Mouse (Mus musculus) midbrain, embryonic 15.5 days (tissue): Measurements from ENCODE around the gene Taar8c. TPM values are rescaled to one million over a fixed set of nuclear protein-coding genes. Genes with fewer than 3 reads are reported as not detected.
"Not testable (repeated sequence)": the region's sequence is repeated elsewhere in the genome, so short reads cannot be mapped to it uniquely, and the experiment has no call there.

Experiments
- ATAC-seq: fragments of 200-750 bp; cut with Nextera tagmentation; replicated peaks from 2 replicates; pipeline ENCODE4 v1.8.0; 2017; ENCODE audit warnings: moderate TSS enrichment
- H3K27ac ChIP-seq: fragments of 300-500 bp; sonication (generic); 2 replicates; pipeline ENCODE4 v1.5.1; 2015; ENCODE audit warnings: mild to moderate bottlenecking, inconsistent platforms
- H3K27me3 ChIP-seq: fragments of 300-500 bp; sonication (generic); replicated peaks from 2 replicates; pipeline ENCODE4 v1.6.1; 2015; ENCODE audit warnings: inconsistent platforms
- H3K36me3 ChIP-seq: fragments of 300-500 bp; sonication (generic); replicated peaks from 2 replicates; pipeline ENCODE4 v1.6.1; 2015; ENCODE audit warnings: inconsistent platforms
- H3K4me1 ChIP-seq: fragments of 300-500 bp; sonication (generic); 2 replicates; pipeline ENCODE4 v1.6.1; 2015; ENCODE audit warnings: inconsistent platforms
- H3K4me2 ChIP-seq: fragments of 300-500 bp; sonication (generic); 2 replicates; pipeline ENCODE4 v1.6.1; 2015; ENCODE audit warnings: inconsistent platforms, mild to moderate bottlenecking, moderate library complexity
- H3K4me3 ChIP-seq: fragments of 300-500 bp; sonication (generic); 2 replicates; pipeline ENCODE4 v1.5.1; 2015; ENCODE audit warnings: mild to moderate bottlenecking, inconsistent platforms
- H3K9ac ChIP-seq: fragments of 300-500 bp; sonication (generic); 2 replicates; pipeline ENCODE4 v1.6.1; 2015; ENCODE audit warnings: mild to moderate bottlenecking, inconsistent platforms
- H3K9me3 ChIP-seq: fragments of 300-500 bp; sonication (generic); 2 replicates; pipeline ENCODE4 v1.6.1; 2016; ENCODE audit warnings: inconsistent platforms
- WGBS: fragments of 180-500 bp; shearing (Covaris S2); methylation state at CpG from one replicate; pipeline ENCODE4 v1.1.7; 2015; ENCODE audit warnings: mixed read lengths; 5-methylcytosine and 5-hydroxymethylcytosine counted together
- polyA plus RNA-seq: library from polyadenylated mRNA; unstranded; fragments of >200 nt; fragmentation: Nextera tagmentation; extraction: Ambion mirVana; gene quantifications from 2 replicates; pipeline ENCODE4 v1.2.1, GENCODE M21; 2015

Taar8c gene
- polyA plus RNA-seq, result not detected in 2 replicates

DNA sequence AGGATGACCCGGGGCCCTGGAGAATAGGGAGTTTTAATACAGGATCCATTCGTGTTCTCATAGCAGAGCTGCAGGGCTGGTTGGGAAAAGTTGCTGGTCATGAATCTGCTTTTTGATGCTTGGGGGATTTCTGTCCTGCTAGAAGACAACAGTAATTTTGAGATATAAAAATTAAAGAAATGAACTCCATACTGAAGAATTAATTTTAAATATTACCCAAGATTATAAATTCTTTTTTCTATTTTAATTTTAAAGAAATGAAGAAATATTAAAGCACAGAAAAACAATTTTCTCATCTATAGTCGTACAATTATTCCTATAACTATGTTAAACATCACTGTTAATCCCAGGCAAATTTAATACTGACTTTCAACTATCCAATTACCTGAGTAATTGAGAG is at the start of gene Taar8c:
Taar8c (minus strand) TSS at position 101 of the 400 bp plus-strand sequence.
- WGBS, result 83% methylated on average over 1 of the region's 3 CpGs
- H3K4me3 ChIP-seq, ATAC-seq, H3K27me3 ChIP-seq, H3K36me3 ChIP-seq, H3K4me2 ChIP-seq, H3K27ac ChIP-seq, H3K9ac ChIP-seq, H3K4me1 ChIP-seq, H3K9me3 ChIP-seq: not testable (repeated sequence)

DNA sequence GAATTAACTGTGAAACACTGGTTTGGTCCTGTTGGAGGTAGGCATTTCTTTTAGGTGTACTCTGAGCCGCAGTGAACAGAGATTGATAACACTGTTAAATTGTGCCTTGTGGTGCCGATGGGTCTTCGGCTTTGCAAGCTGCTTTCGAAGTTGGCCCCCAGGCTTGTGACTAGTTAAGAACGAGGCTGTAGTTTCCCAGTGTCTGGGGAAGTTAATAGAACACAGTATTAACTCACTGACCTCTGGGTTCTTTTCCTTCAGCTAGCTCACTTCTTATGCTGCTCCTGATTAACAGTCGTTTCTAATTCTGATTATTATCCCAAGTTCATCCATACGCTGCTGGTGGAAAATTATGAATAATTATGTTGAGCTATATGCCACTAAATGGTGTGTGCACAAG is 48.4 kb upstream of the Taar8c start:
- ATAC-seq, result no peak
- Histone ChIP-seq H3K4me2 (peak overlapping the region; percentile 56), H3K27ac (no peak overlapping the region), H3K27me3 (no peaks in the 10 kb centered on the region), H3K9me3 (no peaks in the 10 kb centered on the region), H3K36me3 (peaks cover under 1% of the 10 kb centered on the region; the same call in 1 of the 2 replicates), H3K4me3 (peak overlapping the region; percentile 95), H3K9ac (peak overlapping the region; percentile 90; the same call in 1 of the 2 replicates), H3K4me1 (peaks cover 31% of the 10 kb centered on the region)
- WGBS, result 48% methylated on average over 7 of the region's 7 CpGs

DNA sequence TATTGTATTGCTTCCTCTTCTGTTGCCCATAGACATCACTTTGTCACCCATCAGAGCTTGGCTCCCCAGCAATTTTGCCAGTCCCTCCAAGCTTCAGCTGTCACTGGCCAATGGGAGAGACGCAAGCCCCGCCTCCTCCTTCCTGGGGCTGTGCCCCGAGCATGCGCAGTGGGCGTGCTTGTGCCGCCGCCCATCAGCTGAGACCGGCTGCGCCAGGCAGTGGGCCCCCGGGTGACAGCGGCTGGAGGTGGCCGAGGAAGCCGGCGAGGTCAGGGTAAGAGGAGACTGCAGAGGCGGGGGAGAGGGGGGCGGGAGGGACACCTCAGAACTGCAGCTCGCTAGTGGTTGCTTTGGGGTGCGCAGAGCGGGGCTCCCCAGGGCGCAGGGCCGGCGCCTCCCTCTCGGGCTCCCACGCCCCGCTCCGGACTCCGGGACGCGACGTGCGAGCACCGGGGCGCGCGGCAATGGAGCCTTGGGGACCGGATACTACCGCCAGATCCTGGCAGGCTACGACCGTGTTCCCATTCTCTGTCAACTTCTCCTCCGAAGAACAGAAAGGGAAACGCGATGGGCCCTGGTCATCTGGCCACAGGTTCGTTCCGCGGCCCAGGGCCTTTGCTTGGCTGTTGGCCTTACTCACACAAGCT is 47.5 kb upstream of the Taar8c start, which contains the start of gene Stx7:
Stx7 (plus strand) TSS at position 168 of the 647 bp plus-strand sequence.
- Histone ChIP-seq H3K27me3 (no peaks in the 10 kb centered on the region), H3K4me1 (peaks cover 31% of the 10 kb centered on the region), H3K27ac (peak within 1 kb of the TSS; percentile 76), H3K9ac (peak within 1 kb of the TSS; percentile 90), H3K36me3 (no peaks in the 10 kb centered on the region), H3K4me3 (peak within 1 kb of the TSS; percentile 95), H3K4me2 (peak within 1 kb of the TSS; percentile 56), H3K9me3 (no peaks in the 10 kb centered on the region)
- WGBS, result 0% methylated on average over 44 of the region's 45 CpGs
- ATAC-seq, result peak; percentile 98

DNA sequence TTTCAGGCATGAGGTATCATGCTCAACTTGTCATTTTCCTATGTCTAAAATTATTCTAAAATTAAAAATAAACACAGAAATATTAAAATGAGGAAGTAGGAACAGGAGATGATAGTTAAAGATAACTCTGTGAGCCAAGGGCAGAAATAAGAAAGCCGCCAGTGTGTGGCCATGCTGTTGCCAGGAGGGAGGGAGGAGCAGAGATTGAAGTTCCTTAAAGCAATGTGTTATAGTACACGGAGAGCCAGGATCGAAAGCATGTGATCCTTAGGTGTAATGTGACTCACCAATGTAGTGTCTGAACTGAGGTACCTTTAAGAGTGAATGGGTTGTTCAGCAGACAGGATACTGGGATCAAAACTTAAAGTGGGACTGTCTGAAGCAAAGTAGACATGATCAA is 41.0 kb upstream of the Taar8c start:
- ATAC-seq, result no peak
- no peaks in the 10 kb centered on the region for H3K9me3 ChIP-seq
- no peaks in the 10 kb centered on the region for H3K36me3 ChIP-seq
- H3K27ac ChIP-seq, result no peak overlapping the region
- H3K4me2 ChIP-seq, result no peak overlapping the region
- no peak overlapping the region for H3K4me3 ChIP-seq
- no peaks in the 10 kb centered on the region for H3K27me3 ChIP-seq
- WGBS, result 87% methylated on average over 3 of the region's 3 CpGs
- no peaks in the 10 kb centered on the region for H3K4me1 ChIP-seq
- no peak overlapping the region for H3K9ac ChIP-seq

DNA sequence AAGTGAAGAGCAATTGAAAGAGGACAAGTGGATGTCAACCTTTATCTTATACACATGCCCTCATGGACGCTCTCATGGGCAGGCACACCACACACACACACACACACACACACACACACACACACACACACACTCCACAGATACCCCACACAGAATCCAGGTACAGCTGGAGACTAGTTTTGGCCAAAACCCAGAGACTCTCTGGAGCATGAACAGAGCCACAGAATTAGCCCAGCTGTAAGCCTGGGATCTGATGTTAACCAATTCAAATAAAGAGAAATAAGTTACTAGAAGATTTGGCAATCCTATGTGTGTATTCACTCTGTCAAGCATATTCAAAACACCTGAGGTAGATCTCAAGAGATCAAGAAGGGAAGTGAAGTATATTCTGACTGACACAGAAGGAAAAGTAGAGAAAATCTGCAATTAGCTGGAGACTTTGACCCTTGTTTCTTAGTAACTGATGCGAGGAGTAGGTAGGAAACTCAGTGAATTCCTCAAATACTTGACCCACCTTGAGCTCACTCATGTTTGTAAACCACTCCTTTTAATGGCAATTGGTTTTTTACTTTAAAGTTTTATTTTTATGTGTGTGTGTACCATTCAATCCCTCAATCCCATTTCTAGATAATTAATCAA is 37.0 kb upstream of the Taar8c start:
- Histone ChIP-seq H3K27ac (no peak overlapping the region), H3K4me3 (no peak overlapping the region), H3K9me3 (no peaks in the 10 kb centered on the region), H3K9ac (no peak overlapping the region), H3K4me1 (no peaks in the 10 kb centered on the region), H3K27me3 (no peaks in the 10 kb centered on the region), H3K4me2 (no peak overlapping the region), H3K36me3 (no peaks in the 10 kb centered on the region)
- 82% methylated on average over 2 of the region's 2 CpGs for WGBS
- no peak for ATAC-seq

DNA sequence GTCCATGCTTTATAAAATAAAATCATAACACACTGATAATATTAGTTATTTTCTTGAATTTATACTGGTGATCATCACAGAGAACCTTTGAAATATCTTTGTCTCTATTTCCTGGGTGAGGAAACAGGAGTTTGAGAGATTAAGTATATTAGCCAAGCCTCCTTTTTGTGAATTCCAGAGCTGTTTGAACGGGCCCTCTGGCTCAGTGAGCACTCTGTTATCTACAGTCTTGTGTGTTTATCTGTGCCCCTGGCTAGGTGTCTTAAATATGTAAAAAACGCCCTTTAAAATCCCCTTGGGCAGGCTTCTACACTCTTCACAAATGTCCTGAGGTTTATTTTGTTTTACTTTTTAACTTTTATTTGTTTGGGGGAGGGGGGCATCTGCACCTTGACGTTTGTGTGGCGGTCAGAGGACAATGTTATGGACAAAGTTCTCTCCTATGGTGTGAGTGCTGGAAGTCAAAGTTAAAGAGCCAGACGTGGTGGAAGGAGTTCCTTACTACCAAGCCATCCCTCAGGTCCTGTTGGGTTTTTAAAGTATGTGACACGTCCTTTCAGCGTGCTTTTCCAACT is 32.4 kb upstream of the Taar8c start:
- Histone ChIP-seq H3K4me1 (no peaks in the 10 kb centered on the region), H3K4me3 (no peak overlapping the region), H3K36me3 (no peaks in the 10 kb centered on the region), H3K27ac (no peak overlapping the region), H3K4me2 (no peak overlapping the region), H3K9me3 (no peaks in the 10 kb centered on the region), H3K9ac (no peak overlapping the region), H3K27me3 (no peaks in the 10 kb centered on the region)
- no peak for ATAC-seq
- 68% methylated on average over 7 of the region's 7 CpGs for WGBS

DNA sequence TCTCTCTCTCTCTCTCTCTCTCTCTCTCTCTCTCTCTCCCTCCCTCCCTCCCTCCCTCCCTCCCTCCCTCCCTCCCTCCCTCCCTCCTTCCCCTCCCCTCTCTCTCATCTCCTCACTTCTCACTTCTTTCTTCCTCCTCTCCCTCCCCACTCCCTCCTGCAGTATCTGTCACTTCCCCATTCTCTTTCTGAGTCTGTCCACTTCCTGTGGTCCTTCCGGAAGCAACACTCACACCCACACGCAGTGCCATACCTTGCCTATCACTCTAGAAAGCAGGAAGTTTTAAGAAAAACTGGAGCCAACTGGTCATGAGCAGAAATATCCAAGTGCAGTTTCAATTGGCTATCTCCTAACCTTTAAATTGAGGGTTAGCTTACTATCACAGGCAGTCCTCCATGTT is 31.4 kb upstream of the Taar8c start:
- ATAC-seq, result no peak
- Histone ChIP-seq H3K36me3 (no peaks in the 10 kb centered on the region), H3K9ac (no peak overlapping the region), H3K27me3 (no peaks in the 10 kb centered on the region), H3K4me1 (no peaks in the 10 kb centered on the region), H3K4me2 (no peak overlapping the region), H3K27ac (no peak overlapping the region), H3K9me3 (no peaks in the 10 kb centered on the region), H3K4me3 (no peak overlapping the region)
- 58% methylated on average over 2 of the region's 2 CpGs for WGBS

DNA sequence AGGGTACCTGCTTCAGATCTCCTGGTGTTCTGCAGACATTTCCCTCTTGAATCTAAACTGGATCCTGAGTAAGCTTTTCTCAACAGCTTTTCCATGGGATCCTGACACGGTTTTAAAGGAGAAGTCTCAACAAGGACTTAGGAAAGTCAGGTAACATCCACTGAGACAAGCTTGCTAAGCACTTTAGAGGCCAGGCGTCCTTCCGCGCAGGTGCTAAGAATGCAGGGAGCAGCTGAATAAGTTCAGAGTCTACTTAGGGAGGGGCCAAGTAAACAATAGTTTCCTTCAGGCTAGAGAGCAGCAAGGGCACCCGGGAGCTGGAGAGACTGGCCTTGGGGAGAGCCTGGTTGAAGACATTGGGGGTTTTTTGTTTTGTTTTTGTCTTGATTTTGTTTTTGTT is 30.6 kb upstream of the Taar8c start:
- ATAC-seq, result no peak
- WGBS, result 10% methylated on average over 5 of the region's 5 CpGs
- Histone ChIP-seq H3K4me3 (no peak overlapping the region), H3K27ac (no peak overlapping the region), H3K27me3 (no peaks in the 10 kb centered on the region), H3K36me3 (no peaks in the 10 kb centered on the region), H3K4me1 (no peaks in the 10 kb centered on the region), H3K9me3 (no peaks in the 10 kb centered on the region), H3K9ac (no peak overlapping the region), H3K4me2 (no peak overlapping the region)

DNA sequence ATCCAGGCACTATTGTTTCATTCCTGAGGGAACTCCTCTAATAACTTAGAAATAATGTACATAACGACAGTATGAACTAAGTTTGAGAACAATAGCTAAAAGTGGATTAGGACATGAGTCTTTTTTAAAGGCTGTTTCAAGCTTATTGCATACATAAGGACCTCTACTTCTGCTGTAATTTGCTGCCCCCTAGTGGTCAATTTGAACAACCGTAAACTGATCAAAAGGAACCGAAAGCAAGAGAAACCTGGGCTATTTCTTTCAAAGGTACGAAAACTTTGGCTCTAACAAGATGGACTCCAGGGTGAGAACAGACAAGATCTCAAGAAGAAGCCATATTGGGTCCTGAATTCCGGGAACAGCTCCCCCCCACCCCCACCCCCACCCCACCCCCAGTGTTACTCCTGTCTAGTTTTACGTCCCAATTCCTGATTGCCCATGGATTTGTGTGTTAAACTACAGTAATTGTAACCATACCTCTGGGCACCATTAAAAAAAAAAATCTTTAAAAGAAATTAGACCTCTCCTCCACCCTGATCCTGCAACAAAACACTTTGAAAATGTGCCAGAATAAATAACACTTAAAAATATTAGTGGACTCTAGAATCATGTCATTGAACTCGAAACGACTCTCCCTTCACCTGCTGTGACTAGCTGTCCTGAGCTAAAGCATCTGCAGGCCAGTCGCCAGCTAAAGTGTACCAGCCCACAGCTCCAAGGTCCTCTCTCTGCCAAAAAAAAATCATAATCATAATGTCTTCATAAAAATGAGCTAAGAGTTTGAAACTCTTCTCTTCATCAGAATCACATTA is 29.9 kb upstream of the Taar8c start:
- Histone ChIP-seq H3K9me3 (no peaks in the 10 kb centered on the region), H3K4me2 (no peak overlapping the region), H3K4me1 (no peaks in the 10 kb centered on the region), H3K4me3 (no peak overlapping the region), H3K9ac (no peak overlapping the region), H3K27me3 (no peaks in the 10 kb centered on the region), H3K27ac (no peak overlapping the region), H3K36me3 (no peaks in the 10 kb centered on the region)
- ATAC-seq, result peak; percentile 89
- 25% methylated on average over 9 of the region's 9 CpGs for WGBS

DNA sequence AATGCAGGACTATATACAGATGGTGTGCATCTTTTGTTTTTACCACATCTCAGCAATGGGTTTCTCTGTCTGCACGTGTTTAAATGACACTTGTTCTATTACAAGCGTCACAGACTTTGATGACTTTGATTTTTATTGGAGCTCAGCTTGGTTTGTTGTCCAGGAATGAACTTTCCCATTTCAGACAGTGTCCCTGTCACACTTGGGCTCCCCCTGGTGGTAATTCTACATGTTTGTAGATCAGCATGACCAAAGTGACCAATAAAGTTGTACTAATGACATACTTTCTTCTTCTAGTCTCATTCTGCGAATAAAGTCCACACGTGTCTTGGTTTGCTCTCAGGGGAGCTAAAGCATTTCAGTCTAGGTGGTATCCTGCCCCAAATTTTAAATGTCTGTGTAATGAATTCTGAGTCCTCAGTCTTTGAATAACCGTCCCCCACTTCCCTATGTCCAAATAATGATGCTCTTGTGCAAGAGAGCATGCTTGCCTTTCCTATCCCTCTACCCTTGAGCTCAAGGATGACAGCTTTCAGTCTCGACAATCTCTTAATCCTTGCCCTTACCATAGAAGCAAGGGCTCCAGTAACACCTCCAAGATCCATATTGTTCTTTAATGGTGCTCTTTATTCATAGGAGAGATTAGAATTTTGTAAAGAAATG is 9.5 kb upstream of the Taar8c start:
- Histone ChIP-seq H3K9me3 (no peaks in the 10 kb centered on the region), H3K4me3 (no peak overlapping the region), H3K27me3 (no peaks in the 10 kb centered on the region), H3K4me2 (no peak overlapping the region), H3K27ac (no peak overlapping the region), H3K36me3 (no peaks in the 10 kb centered on the region), H3K4me1 (no peaks in the 10 kb centered on the region), H3K9ac (no peak overlapping the region)
- no peak for ATAC-seq
- 57% methylated on average over 6 of the region's 6 CpGs for WGBS

DNA sequence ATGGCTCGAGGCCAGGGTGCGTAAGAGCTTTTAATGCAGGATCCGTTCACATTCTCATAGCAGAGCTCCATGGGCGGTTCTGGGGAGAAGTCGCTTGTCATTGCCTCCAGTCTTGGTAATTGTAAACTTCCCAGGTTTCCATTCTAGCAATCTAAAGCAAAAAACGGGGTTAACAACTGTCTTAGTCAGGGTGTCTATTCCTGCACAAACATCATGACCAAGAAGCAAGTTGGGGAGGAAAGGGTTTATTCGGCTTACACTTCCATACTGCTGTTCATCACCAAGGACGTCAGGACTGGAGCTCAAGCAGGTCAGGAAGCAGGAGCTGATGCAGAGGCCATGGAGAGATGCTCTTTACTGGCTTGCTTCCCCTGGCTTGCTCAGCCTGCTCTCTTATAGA is 7.7 kb upstream of the Taar8c start, which contains the start of gene Taar9:
Taar9 (minus strand) TSS at position 101 of the 400 bp plus-strand sequence.
- H3K4me3 ChIP-seq, H3K4me1 ChIP-seq, H3K9me3 ChIP-seq, H3K27me3 ChIP-seq, H3K4me2 ChIP-seq, H3K9ac ChIP-seq, ATAC-seq, H3K27ac ChIP-seq, H3K36me3 ChIP-seq: not testable (repeated sequence)
- 88% methylated on average over 8 of the region's 8 CpGs for WGBS

DNA sequence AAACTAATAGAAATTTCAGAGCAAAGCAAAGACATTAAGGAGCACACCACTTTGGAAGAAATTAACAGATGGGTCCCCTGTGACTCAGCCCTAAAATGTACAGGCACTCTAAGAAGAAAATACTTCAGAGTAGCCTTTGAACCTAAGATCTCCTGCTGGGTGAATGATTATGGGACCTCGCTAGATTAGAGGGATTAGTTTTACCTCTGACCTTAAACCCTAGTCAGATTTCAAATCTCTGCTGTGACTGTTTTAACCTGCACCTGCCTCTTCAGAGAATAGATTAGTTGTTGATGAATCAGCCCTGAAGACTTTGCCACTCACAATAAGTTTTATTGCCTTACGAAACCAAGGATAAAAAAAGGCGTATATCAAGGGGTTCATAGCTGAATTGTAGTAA is 6.5 kb upstream of the Taar8c start:
- Histone ChIP-seq H3K9me3 (no peaks in the 10 kb centered on the region), H3K4me3 (no peak overlapping the region), H3K4me1 (no peaks in the 10 kb centered on the region), H3K36me3 (no peaks in the 10 kb centered on the region), H3K4me2 (no peak overlapping the region), H3K9ac (no peak overlapping the region), H3K27ac (no peak overlapping the region), H3K27me3 (no peaks in the 10 kb centered on the region)
- ATAC-seq, result no peak
- WGBS, result 44% methylated on average over 3 of the region's 3 CpGs
